Mouse (Mus musculus): ENCODE measurements around the gene Mef2d. TPM values are rescaled to one million over a fixed set of nuclear protein-coding genes. Genes with fewer than 3 reads are reported as not detected.

Gene Mef2d
- polyA plus RNA-seq, 1 experiment = 89.7 TPM

DNA sequence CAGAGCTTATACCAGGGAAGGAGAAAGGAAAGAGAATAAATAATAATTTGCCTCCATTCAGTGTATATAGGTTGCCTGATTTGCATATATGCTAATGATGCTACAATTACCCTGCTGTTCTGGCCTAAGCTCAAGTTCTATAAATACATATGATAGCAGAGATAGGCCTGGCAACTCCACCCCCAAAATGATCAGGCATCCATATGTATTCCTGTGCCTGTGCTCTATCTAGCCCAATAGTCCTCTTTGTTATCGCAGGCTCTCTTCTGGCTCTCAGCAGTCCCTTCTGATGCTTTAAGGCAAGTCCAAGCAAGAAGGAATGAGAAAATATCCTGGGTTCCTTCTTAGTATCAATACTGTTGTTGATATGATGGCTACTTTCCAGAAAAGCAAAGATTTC, 62.6 kb downstream of the Mef2d start:
- 50% methylated on average over 1 of the region's 1 CpGs for WGBS
- Histone ChIP-seq H3K27me3 (ENCODE audit: control insufficient read depth, insufficient read depth, low read length) (peaks cover 84% of the 10 kb centered on the region), H3K36me3 (ENCODE audit: control insufficient read depth, insufficient read depth, low read length) (no peaks in the 10 kb centered on the region), H3K4me3 (ENCODE audit: low read depth, low read length) (no peak overlapping the region), H3K27ac (ENCODE audit: insufficient read depth, low read depth, low read length) (no peak overlapping the region), H3K4me1 (ENCODE audit: control insufficient read depth, insufficient read depth, insufficient read length, low read length) (peaks cover 11% of the 10 kb centered on the region)
- TF ChIP-seq CTCF (IDR thresholded peaks at IDR 0.05; ENCODE audit: extremely low read depth, insufficient read length, insufficient replicate concordance, low read depth, low read length) = no peak
- no peak for TF ChIP-seq POLR2A (IDR thresholded peaks at IDR 0.05; ENCODE audit: low read depth, low read length)

- WGBS = 9% methylated on average over 4 of the region's 4 CpGs
- peaks cover 83% of the 10 kb centered on the region for H3K27me3 ChIP-seq (ENCODE audit: control insufficient read depth, insufficient read depth, low read length)
Observed at GRCm38 (mm10) chr3:88205176-88205562, 63.0 kb downstream of the Mef2d start.

DNA sequence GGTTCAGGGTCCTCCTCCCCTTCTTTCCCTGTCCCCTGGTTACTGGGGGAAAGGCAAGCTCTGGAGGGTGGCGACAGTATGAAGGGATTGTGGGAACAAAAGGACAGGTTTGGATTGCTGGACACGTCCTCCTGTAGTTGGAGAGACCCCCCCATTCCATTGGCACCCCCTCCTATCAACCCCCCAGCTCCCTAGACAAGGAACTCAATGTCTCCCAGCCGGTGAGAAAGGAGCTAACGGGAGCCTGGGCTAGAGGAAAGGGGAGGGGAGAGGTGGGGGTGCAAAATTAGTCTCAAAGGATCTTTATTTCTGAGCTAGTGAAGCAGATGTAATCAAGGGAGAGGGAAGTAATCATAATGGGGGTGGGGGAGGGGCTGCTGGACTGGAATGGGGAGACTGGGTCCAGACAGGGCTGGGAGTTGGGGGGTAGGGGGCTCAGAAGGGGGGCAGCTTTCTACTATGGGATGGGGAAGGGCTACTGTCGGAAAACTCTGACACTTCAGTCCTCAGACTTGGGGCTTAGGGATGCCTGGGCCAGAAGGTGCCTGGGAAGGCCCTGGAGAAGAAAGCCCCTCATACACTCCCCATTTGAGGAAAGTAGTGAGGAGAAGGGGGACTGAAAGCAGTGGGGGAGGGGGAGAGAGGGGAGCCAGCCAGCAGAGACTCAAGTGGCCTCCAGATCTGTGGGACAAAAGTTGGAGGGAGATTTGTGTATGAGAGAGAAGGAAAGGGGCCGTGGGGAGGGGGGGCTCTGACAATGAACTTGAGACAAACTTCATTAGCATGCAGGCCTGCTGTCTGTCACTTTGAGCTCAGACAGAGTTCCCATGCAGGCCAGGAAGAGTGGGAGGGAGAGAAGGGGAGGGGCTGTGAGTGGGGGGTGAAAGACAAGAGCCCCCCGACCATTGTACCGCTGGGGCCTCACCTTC, 63.7 kb downstream of the Mef2d start:
- WGBS = 12% methylated on average over 8 of the region's 8 CpGs
- H3K4me3 ChIP-seq (ENCODE audit: low read depth, low read length) = no peak overlapping the region
- peaks cover 79% of the 10 kb centered on the region for H3K27me3 ChIP-seq (ENCODE audit: control insufficient read depth, insufficient read depth, low read length)
- peaks cover 3% of the 10 kb centered on the region for H3K4me1 ChIP-seq (ENCODE audit: control insufficient read depth, insufficient read depth, insufficient read length, low read length)
- H3K27ac ChIP-seq (ENCODE audit: insufficient read depth, low read depth, low read length) = no peak overlapping the region
- no peaks in the 10 kb centered on the region for H3K36me3 ChIP-seq (ENCODE audit: control insufficient read depth, insufficient read depth, low read length)
- TF ChIP-seq CTCF (IDR thresholded peaks at IDR 0.05; ENCODE audit: extremely low read depth, insufficient read length, insufficient replicate concordance, low read depth, low read length) (no peak), POLR2A (IDR thresholded peaks at IDR 0.05; ENCODE audit: low read depth, low read length) (no peak)

More at GRCm38 (mm10) chr3:88205176-88205562, 63.0 kb downstream of the Mef2d start:
- Histone ChIP-seq H3K4me3 (ENCODE audit: low read depth, low read length) (no peak overlapping the region), H3K4me1 (ENCODE audit: control insufficient read depth, insufficient read depth, insufficient read length, low read length) (peaks cover 9% of the 10 kb centered on the region), H3K27ac (ENCODE audit: insufficient read depth, low read depth, low read length) (no peak overlapping the region), H3K36me3 (ENCODE audit: control insufficient read depth, insufficient read depth, low read length) (no peaks in the 10 kb centered on the region)
- no peak for TF ChIP-seq CTCF (IDR thresholded peaks at IDR 0.05; ENCODE audit: extremely low read depth, insufficient read length, insufficient replicate concordance, low read depth, low read length)
- TF ChIP-seq POLR2A (IDR thresholded peaks at IDR 0.05; ENCODE audit: low read depth, low read length) = no peak

DNA sequence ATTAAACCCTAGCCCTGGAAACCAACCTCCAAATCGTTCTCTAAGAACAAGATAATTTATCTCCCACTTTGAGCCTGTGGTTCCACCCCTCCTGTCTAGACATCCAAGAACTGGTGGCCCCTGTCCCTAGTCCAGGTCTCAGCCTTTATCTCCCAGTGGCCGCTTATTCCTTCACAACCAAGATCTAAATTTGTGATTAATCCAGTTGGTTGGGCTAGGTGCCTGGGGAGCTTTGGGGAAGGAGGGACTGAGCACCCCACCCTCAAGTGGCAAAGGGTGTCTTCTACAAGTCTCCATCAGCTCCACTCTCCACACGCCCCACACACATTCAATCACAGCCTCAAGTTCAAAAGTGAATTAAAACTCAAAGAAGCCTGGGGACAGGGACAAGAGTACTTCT, 64.3 kb downstream of the Mef2d start:
- H3K27me3 ChIP-seq (ENCODE audit: control insufficient read depth, insufficient read depth, low read length) = peaks cover 77% of the 10 kb centered on the region
- H3K27ac ChIP-seq (ENCODE audit: insufficient read depth, low read depth, low read length) = no peak overlapping the region
- H3K4me1 ChIP-seq (ENCODE audit: control insufficient read depth, insufficient read depth, insufficient read length, low read length) = no peaks in the 10 kb centered on the region
- H3K4me3 ChIP-seq (ENCODE audit: low read depth, low read length) = no peak overlapping the region
- WGBS = 5% methylated on average over 3 of the region's 3 CpGs
- H3K36me3 ChIP-seq (ENCODE audit: control insufficient read depth, insufficient read depth, low read length) = no peaks in the 10 kb centered on the region
- no peak for TF ChIP-seq CTCF (IDR thresholded peaks at IDR 0.05; ENCODE audit: extremely low read depth, insufficient read length, insufficient replicate concordance, low read depth, low read length)
- no peak for TF ChIP-seq POLR2A (IDR thresholded peaks at IDR 0.05; ENCODE audit: low read depth, low read length)

GRCm38 (mm10) chr3:88206901-88207371, 64.8 kb downstream of the Mef2d start:
- H3K36me3 ChIP-seq (ENCODE audit: control insufficient read depth, insufficient read depth, low read length) = no peaks in the 10 kb centered on the region
- WGBS = 3% methylated on average over 14 of the region's 14 CpGs
- H3K4me3 ChIP-seq (ENCODE audit: low read depth, low read length) = no peak overlapping the region
- H3K27ac ChIP-seq (ENCODE audit: insufficient read depth, low read depth, low read length) = no peak overlapping the region
- TF ChIP-seq CTCF (IDR thresholded peaks at IDR 0.05; ENCODE audit: extremely low read depth, insufficient read length, insufficient replicate concordance, low read depth, low read length) (no peak), POLR2A (IDR thresholded peaks at IDR 0.05; ENCODE audit: low read depth, low read length) (no peak)
- peaks cover 75% of the 10 kb centered on the region for H3K27me3 ChIP-seq (ENCODE audit: control insufficient read depth, insufficient read depth, low read length)
- no peaks in the 10 kb centered on the region for H3K4me1 ChIP-seq (ENCODE audit: control insufficient read depth, insufficient read depth, insufficient read length, low read length)

- no peaks in the 10 kb centered on the region for H3K4me1 ChIP-seq (ENCODE audit: control insufficient read depth, insufficient read depth, insufficient read length, low read length)
- no peak overlapping the region for H3K27ac ChIP-seq (ENCODE audit: insufficient read depth, low read depth, low read length)
- peaks cover 77% of the 10 kb centered on the region for H3K27me3 ChIP-seq (ENCODE audit: control insufficient read depth, insufficient read depth, low read length)
- no peak overlapping the region for H3K4me3 ChIP-seq (ENCODE audit: low read depth, low read length)
- H3K36me3 ChIP-seq (ENCODE audit: control insufficient read depth, insufficient read depth, low read length) = no peaks in the 10 kb centered on the region
- 6% methylated on average over 13 of the region's 15 CpGs for WGBS
- TF ChIP-seq POLR2A (IDR thresholded peaks at IDR 0.05; ENCODE audit: low read depth, low read length) (no peak), CTCF (IDR thresholded peaks at IDR 0.05; ENCODE audit: extremely low read depth, insufficient read length, insufficient replicate concordance, low read depth, low read length) (no peak)
Observed at GRCm38 (mm10) chr3:88207451-88208100, 65.4 kb downstream of the Mef2d start.

DNA sequence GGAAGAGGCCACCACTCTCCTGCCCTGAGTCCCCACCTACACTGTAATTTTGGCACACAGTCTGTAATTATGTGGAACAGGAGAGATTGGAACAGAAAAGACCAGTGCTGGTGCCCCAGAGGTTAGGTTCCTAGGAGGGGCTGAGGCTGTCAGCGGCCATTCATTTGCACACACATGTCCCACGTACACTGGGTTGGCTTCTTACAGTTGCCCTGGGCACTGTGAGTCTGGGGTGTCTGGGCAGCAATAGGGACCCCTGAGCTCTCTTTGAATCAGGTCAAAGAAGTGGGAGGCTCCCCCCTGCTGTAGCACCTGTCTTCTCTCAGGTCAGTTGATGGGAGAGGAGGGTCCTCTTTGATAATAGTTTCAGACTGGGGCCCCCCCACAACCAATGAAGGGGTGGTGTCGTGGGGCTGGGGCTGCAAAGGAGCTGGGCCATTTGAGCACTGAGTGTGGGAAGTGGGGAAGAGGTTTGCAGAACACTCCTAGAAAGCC, 66.1 kb downstream of the Mef2d start:
- H3K4me1 ChIP-seq (ENCODE audit: control insufficient read depth, insufficient read depth, insufficient read length, low read length) = no peaks in the 10 kb centered on the region
- TF ChIP-seq POLR2A (IDR thresholded peaks at IDR 0.05; ENCODE audit: low read depth, low read length) = no peak
- TF ChIP-seq CTCF (IDR thresholded peaks at IDR 0.05; ENCODE audit: extremely low read depth, insufficient read length, insufficient replicate concordance, low read depth, low read length) = no peak
- 18% methylated on average over 3 of the region's 3 CpGs for WGBS
- no peak overlapping the region for H3K27ac ChIP-seq (ENCODE audit: insufficient read depth, low read depth, low read length)
- H3K27me3 ChIP-seq (ENCODE audit: control insufficient read depth, insufficient read depth, low read length) = peaks cover 74% of the 10 kb centered on the region
- no peak overlapping the region for H3K4me3 ChIP-seq (ENCODE audit: low read depth, low read length)
- H3K36me3 ChIP-seq (ENCODE audit: control insufficient read depth, insufficient read depth, low read length) = no peaks in the 10 kb centered on the region
